Mouse (Mus musculus): ENCODE results near the gene Naif1.

GRCm38 (mm10) chr2:32413936-32414335, 36.3 kb upstream of the Naif1 start:
- TF ChIP-seq POLR2A (IDR thresholded peaks at IDR 0.05; ENCODE audit: insufficient read depth, low read depth, low read length) (no peak), CTCF (IDR thresholded peaks at IDR 0.05) (no peak), EP300 (IDR thresholded peaks at IDR 0.05; ENCODE audit: insufficient read depth, low read depth, low read length) (no peak)

Data from heart, adult 2 months (tissue).